Comparison of ENCODE assay signal across 9 mouse cellular contexts in the genomic region with DNA sequence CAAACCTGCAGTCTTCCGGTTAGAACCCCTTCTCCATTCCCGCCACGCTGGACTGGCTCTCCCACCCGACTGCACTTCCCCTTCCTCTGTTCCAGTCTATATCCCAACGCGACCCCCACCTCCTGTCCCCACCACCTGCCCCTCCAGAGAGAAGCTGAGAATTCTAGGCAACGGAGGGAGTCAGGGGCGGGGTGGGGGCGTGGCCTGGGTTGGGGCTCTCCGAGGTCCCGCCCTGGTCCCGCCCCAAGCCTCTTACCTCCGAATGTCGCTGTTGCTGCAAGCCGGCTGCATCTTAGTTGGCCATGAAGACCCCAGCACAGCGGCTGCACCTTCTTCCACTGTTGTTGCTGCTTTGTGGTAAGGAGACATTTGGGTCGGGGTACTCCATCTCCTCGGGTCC. TPM values are rescaled to one million over a fixed set of nuclear protein-coding genes. Genes with fewer than 3 reads are reported as not detected.
DNase-seq lines count a peak whose midpoint lies in the region; ATAC-seq lines count a peak whose summit lies in the region.
"Had no signal": no experiment of that assay in that cellular context is flagged by ENCODE, and none has a peak within 500 bp of the region (broad histone marks: within the 10 kb centered on the region; RNA-seq: fewer than 3 reads in every experiment).

A gene (plus strand): TSS at position 251 of the 400 bp plus-strand sequence.

- peak; percentile 69 for ATAC-seq in hindbrain, embryonic 12.5 days (ENCODE audit: low FRiP score)
- ATAC-seq in limb, embryonic 15.5 days (ENCODE audit: insufficient number of reproducible peaks, low FRiP score, low TSS enrichment, low read depth), result peak; percentile 58
- peak; percentile 66 for ATAC-seq in neural tube, embryonic 13.5 days (ENCODE audit: low read depth)

- peak within 1 kb of the TSS; percentile 40 for H3K4me3 ChIP-seq in hindbrain, embryonic 12.5 days
- peak within 1 kb of the TSS; percentile 42 for H3K4me3 ChIP-seq in limb, embryonic 15.5 days
- peak within 1 kb of the TSS; percentile 42 for H3K4me3 ChIP-seq in neural tube, embryonic 13.5 days

- H3K27me3 ChIP-seq in hindbrain, embryonic 12.5 days, result peaks cover 10% of the 10 kb centered on the region
- no peaks in the 10 kb centered on the region; the same call in 1 of the 2 replicates for H3K27me3 ChIP-seq in limb, embryonic 15.5 days
- H3K27me3 ChIP-seq in neural tube, embryonic 13.5 days, result peaks cover 6% of the 10 kb centered on the region

- peaks cover 13% of the 10 kb centered on the region; the same call in 1 of the 2 replicates for H3K4me1 ChIP-seq in hindbrain, embryonic 12.5 days
- peaks cover 12% of the 10 kb centered on the region; the same call in 1 of the 2 replicates for H3K4me1 ChIP-seq in limb, embryonic 15.5 days
- H3K4me1 ChIP-seq in neural tube, embryonic 13.5 days (replicated peaks), result peaks cover 37% of the 10 kb centered on the region

- H3K9ac ChIP-seq in hindbrain, embryonic 12.5 days, result peak within 1 kb of the TSS; percentile 47
- H3K9ac ChIP-seq in limb, embryonic 15.5 days, result no peak within 1 kb of the TSS
- H3K9ac ChIP-seq in neural tube, embryonic 13.5 days, result peak within 1 kb of the TSS; percentile 70

- H3K36me3 ChIP-seq in hindbrain, embryonic 12.5 days, result no peaks in the 10 kb centered on the region
- no peaks in the 10 kb centered on the region for H3K36me3 ChIP-seq in limb, embryonic 15.5 days
- no peaks in the 10 kb centered on the region for H3K36me3 ChIP-seq in neural tube, embryonic 13.5 days

- no peaks in the 10 kb centered on the region for H3K9me3 ChIP-seq in hindbrain, embryonic 12.5 days (replicated peaks)
- H3K9me3 ChIP-seq in limb, embryonic 15.5 days, result no peaks in the 10 kb centered on the region
- no peaks in the 10 kb centered on the region for H3K9me3 ChIP-seq in neural tube, embryonic 13.5 days

- WGBS in hindbrain, embryonic 12.5 days, result under 1% methylated on average over 18 of the region's 18 CpGs
- WGBS in limb, embryonic 15.5 days, result under 1% methylated on average over 17 of the region's 18 CpGs
- WGBS in neural tube, embryonic 13.5 days, result under 1% methylated on average over 18 of the region's 18 CpGs

- no peak within 1 kb of the TSS for H3K27ac ChIP-seq in hindbrain, embryonic 12.5 days
- H3K27ac ChIP-seq in limb, embryonic 15.5 days, result no peak within 1 kb of the TSS
- H3K27ac ChIP-seq in neural tube, embryonic 13.5 days (replicated peaks), result no peak within 1 kb of the TSS

- peak within 1 kb of the TSS; percentile 82 for H3K4me2 ChIP-seq in hindbrain, embryonic 12.5 days (replicated peaks)
- peak within 1 kb of the TSS; percentile 79 for H3K4me2 ChIP-seq in limb, embryonic 15.5 days
- H3K4me2 ChIP-seq in neural tube, embryonic 13.5 days, result peak within 1 kb of the TSS; percentile 73

- peak; percentile 93 for DNase-seq in heart, adult 11 months
- no peak for DNase-seq in heart, adult 9 months (ENCODE audit: low spot score in 2 of 2)
- DNase-seq in adrenal gland, adult 2 months, result peak; percentile 42
- peak; percentile 54 for DNase-seq in embryo, embryonic 11.5 days (ENCODE audit: low read depth, low spot score)
- no peak for DNase-seq in ovary, postnatal 10 days (ENCODE audit: low spot score)

RNA-seq across cellular contexts. Expression of the gene that starts here (rescaled TPM):
- total RNA-seq in adrenal gland, adult 2 months (2021), result 10 to 100 TPM; 15.9 to 21.7 TPM
- polyA plus RNA-seq in adrenal gland, adult 2 months (2012; rRNA removed), result 25.3 and 30.7 TPM in 2 replicates
- 5.7 and 9.6 TPM in 2 replicates for polyA plus RNA-seq in hindbrain, embryonic 12.5 days (2016; fragmentation: Nextera tagmentation; extraction: Ambion mirVana)
- polyA plus RNA-seq in limb, embryonic 15.5 days (2015; fragmentation: Nextera tagmentation; extraction: Ambion mirVana), result 7.8 and 8.7 TPM in 2 replicates
- 23.8 and 25.7 TPM in 2 replicates for polyA plus RNA-seq in neural tube, embryonic 13.5 days (2015; fragmentation: Nextera tagmentation; extraction: Ambion mirVana)
- total RNA-seq: neutrophil, adult 5-6 weeks had no signal

Comparison
In these comparisons a context has a peak if more than half of its experiments do, and no peak if none do; other contexts are left out.
1. DNase-seq: peak in heart, adult 11 months (single experiment), adrenal gland, adult 2 months (single experiment) and embryo, embryonic 11.5 days (single experiment); none in heart, adult 9 months (0 of 2) and ovary, postnatal 10 days (single experiment).
2. Peak in every context shown above with its lines, with median percentiles within 50 percentile points of each other: ATAC-seq, H3K4me2 ChIP-seq and H3K4me3 ChIP-seq.